Mouse (Mus musculus) heart, postnatal 36 days (tissue): ENCODE measurements around the gene Snrpd2. TPM values are rescaled to one million over a fixed set of nuclear protein-coding genes. Genes with fewer than 3 reads are reported as not detected.
"Not testable (repeated sequence)": the region's sequence is repeated elsewhere in the genome, so short reads cannot be mapped to it uniquely, and the experiment has no call there.

Experiments
- DNase-seq, 2 experiments: peaks; one replicate each; pipeline ENCODE4 v3.0.0; 2021 to 2022
- intact Hi-C: fragments of 180-260 bp; cut with DNase I; formaldehyde crosslinking; loops from one replicate; pipeline ENCODE4 v1.15.1; 2025
- total RNA-seq, 2 experiments: library from RNA; stranded (reverse); gene quantifications; 2 replicates each; pipeline ENCODE4 v1.2.3; 2021

Snrpd2 gene
- total RNA-seq, 2 experiments from 2014 or later: 66.8 to 67.0 TPM

GRCm38 (mm10) chr7:19148180-19148874 lies 1.2 kb upstream of the Snrpd2 start:
- intact Hi-C loops: loop anchor here (1.0 kb wide), 1 partner anchor 14 kb away; no protein-coding TSS in a partner anchor
- no peak for DNase-seq

GRCm38 (mm10) chr7:19148875-19149541 lies 514 bp upstream of the Snrpd2 start, which contains the start of gene Qpctl:
TSS of gene Qpctl (minus strand) at chr7:19149291.
- intact Hi-C loops: loop anchor here (1.0 kb wide), 1 partner anchor 15 kb away; no protein-coding TSS in a partner anchor

GRCm38 (mm10) chr7:19151121-19151520 lies 1.6 kb downstream of the Snrpd2 start:
- DNase-seq, intact Hi-C loops: not testable (repeated sequence)

More at GRCm38 (mm10) chr7:19148875-19149541, 514 bp upstream of the Snrpd2 start, which contains the start of gene Qpctl:
- DNase-seq: peak; percentile 94 to 96

- intact Hi-C loops: loop anchor here (5.0 kb wide), 1 partner anchor 143 kb away; no protein-coding TSS in a partner anchor
These were observed 5.3 kb downstream of the Snrpd2 start for GRCm38 (mm10) chr7:19154796-19155195.

GRCm38 (mm10) chr7:19155825-19156475 lies 6.4 kb downstream of the Snrpd2 start:
- no peak for DNase-seq
- intact Hi-C loops: loop anchor here (2.0 to 5.0 kb wide), 2 partner anchors 53 to 141 kb away; no protein-coding TSS in a partner anchor

More at GRCm38 (mm10) chr7:19154796-19155195, 5.3 kb downstream of the Snrpd2 start:
- DNase-seq: no peak

- intact Hi-C loops: loop anchor here (1.0 to 5.0 kb wide), 3 partner anchors 15 to 140 kb away; no protein-coding TSS in a partner anchor
- peak; percentile 91 to 95 for DNase-seq
These were observed 7.8 kb downstream of the Snrpd2 start for GRCm38 (mm10) chr7:19157160-19157800.

GRCm38 (mm10) chr7:19158601-19159000 lies 9.1 kb downstream of the Snrpd2 start:
- intact Hi-C loops: loop anchor here (5.0 kb wide), 1 partner anchor 139 kb away; no protein-coding TSS in a partner anchor
- DNase-seq: no peak

GRCm38 (mm10) chr7:19159411-19159810 lies 9.9 kb downstream of the Snrpd2 start:
- DNase-seq: no peak
- intact Hi-C loops: loop anchor here (5.0 kb wide), 1 partner anchor 138 kb away; no protein-coding TSS in a partner anchor

- DNase-seq: no peak
- intact Hi-C loops: no loop called here
These were observed 10.6 kb downstream of the Snrpd2 start for GRCm38 (mm10) chr7:19160115-19160514.

GRCm38 (mm10) chr7:19162928-19163327 lies 13.4 kb downstream of the Snrpd2 start:
- no peak for DNase-seq
- intact Hi-C loops: no loop called here

- DNase-seq: no peak
- intact Hi-C loops: no loop called here
These were observed 14.2 kb downstream of the Snrpd2 start for GRCm38 (mm10) chr7:19163752-19164151.

GRCm38 (mm10) chr7:19164189-19164588 lies 14.7 kb downstream of the Snrpd2 start:
- intact Hi-C loops: no loop called here
- DNase-seq: no peak

GRCm38 (mm10) chr7:19164978-19165377 lies 15.5 kb downstream of the Snrpd2 start:
- no peak for DNase-seq
- intact Hi-C loops: no loop called here

- DNase-seq: peak in 1 of 2 experiments; percentile 34
- intact Hi-C loops: no loop called here
These were observed 16.3 kb downstream of the Snrpd2 start, which contains the start of gene Gipr for GRCm38 (mm10) chr7:19165656-19166423. TSS of gene Gipr (minus strand) at chr7:19166127.

- no peak for DNase-seq
- intact Hi-C loops: no loop called here
These were observed 17.5 kb downstream of the Snrpd2 start for GRCm38 (mm10) chr7:19166990-19167389.

GRCm38 (mm10) chr7:19169506-19169905 lies 20.0 kb downstream of the Snrpd2 start:
- no peak for DNase-seq

GRCm38 (mm10) chr7:19170142-19170541 lies 20.6 kb downstream of the Snrpd2 start:
- DNase-seq: peak; percentile 32 to 44
- intact Hi-C loops: no loop called here

More at GRCm38 (mm10) chr7:19169506-19169905, 20.0 kb downstream of the Snrpd2 start:
- intact Hi-C loops: no loop called here

- intact Hi-C loops: loop anchor here (1.0 kb wide), 1 partner anchor 15 kb away; no protein-coding TSS in a partner anchor
- no peak for DNase-seq
These were observed 22.3 kb downstream of the Snrpd2 start for GRCm38 (mm10) chr7:19171831-19172230.

- DNase-seq: peak; percentile 87 to 89
These were observed 23.4 kb downstream of the Snrpd2 start for GRCm38 (mm10) chr7:19172874-19173273.

More at GRCm38 (mm10) chr7:19172874-19173273, 23.4 kb downstream of the Snrpd2 start:
- intact Hi-C loops: loop anchor here (1.0 kb wide), 1 partner anchor 16 kb away; no protein-coding TSS in a partner anchor
